Mouse (Mus musculus): ENCODE measurements at regions not wholly inside any gene's neighbourhood (a gene's known extent, or its start where the extent isn't known, plus 50 kb on each side); places are given as distances from the start of the nearest gene placed in this dataset.

DNA sequence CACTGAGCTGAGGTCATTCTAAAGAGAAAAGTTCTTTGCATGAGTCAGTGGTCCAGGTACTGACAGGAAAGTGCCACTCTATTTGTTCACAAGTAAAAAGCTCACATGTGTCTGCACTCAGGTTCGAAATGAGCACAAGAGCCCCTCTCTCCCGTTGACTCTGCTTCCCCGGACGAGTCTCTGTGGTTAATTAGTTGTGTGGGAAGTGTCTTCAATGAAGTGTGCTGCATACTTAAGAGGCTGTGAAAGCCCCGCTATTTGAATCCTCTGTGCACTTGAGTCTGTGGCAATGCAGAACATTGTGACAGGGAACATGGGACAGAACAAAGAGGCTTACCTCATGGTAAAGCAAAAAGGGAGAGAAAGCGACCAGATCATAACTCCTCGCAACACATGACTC is 297.0 kb downstream of the Ostf1 start:
- no peaks in the 10 kb centered on the region for H3K36me3 ChIP-seq (replicated peaks; ENCODE audit: control insufficient read depth, insufficient read depth, low read length)
- DNase-seq (ENCODE audit: low spot score) (no peak), ATAC-seq (ENCODE audit: insufficient read depth, low read depth) (no peak)
- TF ChIP-seq EP300 (IDR thresholded peaks at IDR 0.05; ENCODE audit: low read depth): no peak
- no peak for TF ChIP-seq CTCF (IDR thresholded peaks at IDR 0.05; ENCODE audit: low read depth)
- H3K9ac ChIP-seq (replicated peaks; ENCODE audit: low read depth, low read length): no peak overlapping the region
- H3K4me2 ChIP-seq (ENCODE audit: low read depth, low read length): no peak overlapping the region
- no peak overlapping the region for H3K4me3 ChIP-seq (ENCODE audit: low read depth, low read length)
- no peaks in the 10 kb centered on the region for H3K4me1 ChIP-seq (ENCODE audit: control insufficient read depth, insufficient read depth)
- no peak overlapping the region for H3K27ac ChIP-seq (ENCODE audit: low read depth)
- 73% methylated on average over 7 of the region's 7 CpGs for WGBS
- no peaks in the 10 kb centered on the region for H3K27me3 ChIP-seq (ENCODE audit: control insufficient read depth, insufficient read depth, low read length)
- no peaks in the 10 kb centered on the region for H3K9me3 ChIP-seq (replicated peaks; ENCODE audit: control insufficient read depth, low read length)

GRCm38 (mm10) chr19:18331811-18332210 is 299.8 kb downstream of the Ostf1 start:
- no peak for TF ChIP-seq CTCF (IDR thresholded peaks at IDR 0.05; ENCODE audit: low read depth)
- no peak for TF ChIP-seq EP300 (IDR thresholded peaks at IDR 0.05; ENCODE audit: low read depth)
- no peak for DNase-seq (ENCODE audit: low spot score)
- Histone ChIP-seq H3K27ac (ENCODE audit: low read depth) (no peak overlapping the region), H3K4me2 (ENCODE audit: low read depth, low read length) (no peak overlapping the region), H3K9ac (replicated peaks; ENCODE audit: low read depth, low read length) (no peak overlapping the region), H3K4me3 (ENCODE audit: low read depth, low read length) (no peak overlapping the region), H3K27me3 (ENCODE audit: control insufficient read depth, insufficient read depth, low read length) (no peaks in the 10 kb centered on the region), H3K4me1 (ENCODE audit: control insufficient read depth, insufficient read depth) (no peaks in the 10 kb centered on the region), H3K36me3 (replicated peaks; ENCODE audit: control insufficient read depth, insufficient read depth, low read length) (no peaks in the 10 kb centered on the region), H3K9me3 (replicated peaks; ENCODE audit: control insufficient read depth, low read length) (no peaks in the 10 kb centered on the region)
- WGBS: 65% methylated on average over 7 of the region's 7 CpGs
- ATAC-seq (ENCODE audit: insufficient read depth, low read depth): no peak

DNA sequence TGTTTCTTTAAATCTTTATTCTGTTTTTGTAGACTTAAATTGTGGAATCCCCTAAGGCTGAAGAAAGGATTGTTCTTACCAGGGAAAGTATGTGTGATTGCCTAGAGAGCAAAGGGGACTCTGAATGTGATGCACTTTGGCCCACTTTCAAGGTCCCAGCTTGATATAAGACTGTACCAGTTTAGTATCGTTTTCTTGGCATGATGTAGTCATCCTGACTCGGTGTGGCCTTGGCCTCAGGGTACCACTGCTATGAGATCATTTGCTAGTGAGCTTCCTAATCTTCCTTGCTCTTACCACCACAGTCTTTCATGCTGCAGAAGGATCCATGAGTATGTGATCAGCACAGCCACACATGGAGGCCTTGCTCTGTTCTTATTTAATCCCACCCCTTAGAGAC is 302.2 kb downstream of the Ostf1 start:
- Histone ChIP-seq H3K27me3 (ENCODE audit: control insufficient read depth, insufficient read depth, low read length) (no peaks in the 10 kb centered on the region), H3K36me3 (replicated peaks; ENCODE audit: control insufficient read depth, insufficient read depth, low read length) (no peaks in the 10 kb centered on the region), H3K4me1 (ENCODE audit: control insufficient read depth, insufficient read depth) (no peaks in the 10 kb centered on the region), H3K9ac (replicated peaks; ENCODE audit: low read depth, low read length) (no peak overlapping the region), H3K4me3 (ENCODE audit: low read depth, low read length) (no peak overlapping the region), H3K9me3 (replicated peaks; ENCODE audit: control insufficient read depth, low read length) (no peaks in the 10 kb centered on the region), H3K27ac (ENCODE audit: low read depth) (no peak overlapping the region), H3K4me2 (ENCODE audit: low read depth, low read length) (no peak overlapping the region)
- no peak for ATAC-seq (ENCODE audit: insufficient read depth, low read depth)
- TF ChIP-seq EP300 (IDR thresholded peaks at IDR 0.05; ENCODE audit: low read depth) (no peak), CTCF (IDR thresholded peaks at IDR 0.05; ENCODE audit: low read depth) (no peak)
- 62% methylated on average over 2 of the region's 2 CpGs for WGBS
- DNase-seq (ENCODE audit: low spot score): no peak

- no peaks in the 10 kb centered on the region for H3K4me1 ChIP-seq (ENCODE audit: control insufficient read depth, insufficient read depth)
- H3K9me3 ChIP-seq (replicated peaks; ENCODE audit: control insufficient read depth, low read length): no peaks in the 10 kb centered on the region
- 47% methylated on average over 1 of the region's 1 CpGs for WGBS
- no peaks in the 10 kb centered on the region for H3K27me3 ChIP-seq (ENCODE audit: control insufficient read depth, insufficient read depth, low read length)
- no peak overlapping the region for H3K4me2 ChIP-seq (ENCODE audit: low read depth, low read length)
- ATAC-seq (ENCODE audit: insufficient read depth, low read depth): no peak
- no peak overlapping the region for H3K9ac ChIP-seq (replicated peaks; ENCODE audit: low read depth, low read length)
- no peak for DNase-seq (ENCODE audit: low spot score)
- TF ChIP-seq EP300 (IDR thresholded peaks at IDR 0.05; ENCODE audit: low read depth) (no peak), CTCF (IDR thresholded peaks at IDR 0.05; ENCODE audit: low read depth) (no peak)
- H3K4me3 ChIP-seq (ENCODE audit: low read depth, low read length): no peak overlapping the region
- H3K27ac ChIP-seq (ENCODE audit: low read depth): no peak overlapping the region
- no peaks in the 10 kb centered on the region for H3K36me3 ChIP-seq (replicated peaks; ENCODE audit: control insufficient read depth, insufficient read depth, low read length)
Observed at GRCm38 (mm10) chr19:18318391-18318944, 313.2 kb downstream of the Ostf1 start.

GRCm38 (mm10) chr19:18273415-18273814 is 358.2 kb downstream of the Ostf1 start:
- H3K4me3 ChIP-seq (ENCODE audit: low read depth, low read length): no peak overlapping the region
- no peaks in the 10 kb centered on the region for H3K27me3 ChIP-seq (ENCODE audit: control insufficient read depth, insufficient read depth, low read length)
- H3K4me2 ChIP-seq (ENCODE audit: low read depth, low read length): no peak overlapping the region
- no peaks in the 10 kb centered on the region for H3K36me3 ChIP-seq (replicated peaks; ENCODE audit: control insufficient read depth, insufficient read depth, low read length)
- H3K9ac ChIP-seq (replicated peaks; ENCODE audit: low read depth, low read length): no peak overlapping the region
- DNase-seq (ENCODE audit: low spot score) (no peak), ATAC-seq (ENCODE audit: insufficient read depth, low read depth) (no peak)
- TF ChIP-seq EP300 (IDR thresholded peaks at IDR 0.05; ENCODE audit: low read depth): no peak
- TF ChIP-seq CTCF (IDR thresholded peaks at IDR 0.05; ENCODE audit: low read depth): no peak
- 61% methylated on average over 1 of the region's 1 CpGs for WGBS
- no peak overlapping the region for H3K27ac ChIP-seq (ENCODE audit: low read depth)
- H3K4me1 ChIP-seq (ENCODE audit: control insufficient read depth, insufficient read depth): no peaks in the 10 kb centered on the region
- H3K9me3 ChIP-seq (replicated peaks; ENCODE audit: control insufficient read depth, low read length): no peaks in the 10 kb centered on the region

- no peak overlapping the region for H3K4me2 ChIP-seq (ENCODE audit: low read depth, low read length)
- no peak for ATAC-seq (ENCODE audit: insufficient read depth, low read depth)
- no peak for TF ChIP-seq EP300 (IDR thresholded peaks at IDR 0.05; ENCODE audit: low read depth)
- TF ChIP-seq CTCF (IDR thresholded peaks at IDR 0.05; ENCODE audit: low read depth): no peak
- H3K9ac ChIP-seq (replicated peaks; ENCODE audit: low read depth, low read length): no peak overlapping the region
- no peak overlapping the region for H3K4me3 ChIP-seq (ENCODE audit: low read depth, low read length)
- no peak overlapping the region for H3K27ac ChIP-seq (ENCODE audit: low read depth)
- H3K27me3 ChIP-seq (ENCODE audit: control insufficient read depth, insufficient read depth, low read length): no peaks in the 10 kb centered on the region
- no peaks in the 10 kb centered on the region for H3K36me3 ChIP-seq (replicated peaks; ENCODE audit: control insufficient read depth, insufficient read depth, low read length)
- WGBS: 84% methylated on average over 14 of the region's 14 CpGs
- H3K4me1 ChIP-seq (ENCODE audit: control insufficient read depth, insufficient read depth): no peaks in the 10 kb centered on the region
- no peaks in the 10 kb centered on the region for H3K9me3 ChIP-seq (replicated peaks; ENCODE audit: control insufficient read depth, low read length)
- no peak for DNase-seq (ENCODE audit: low spot score)
Observed at GRCm38 (mm10) chr19:18255074-18255684, 376.4 kb downstream of the Ostf1 start.
